Mouse (Mus musculus): ENCODE results near the gene Mcidas. TPM values are rescaled to one million over a fixed set of nuclear protein-coding genes. Genes with fewer than 3 reads are reported as not detected.

Mcidas gene
- total and polyA plus RNA-seq, 3 experiments: 0.12 TPM; not detected in 2

DNA sequence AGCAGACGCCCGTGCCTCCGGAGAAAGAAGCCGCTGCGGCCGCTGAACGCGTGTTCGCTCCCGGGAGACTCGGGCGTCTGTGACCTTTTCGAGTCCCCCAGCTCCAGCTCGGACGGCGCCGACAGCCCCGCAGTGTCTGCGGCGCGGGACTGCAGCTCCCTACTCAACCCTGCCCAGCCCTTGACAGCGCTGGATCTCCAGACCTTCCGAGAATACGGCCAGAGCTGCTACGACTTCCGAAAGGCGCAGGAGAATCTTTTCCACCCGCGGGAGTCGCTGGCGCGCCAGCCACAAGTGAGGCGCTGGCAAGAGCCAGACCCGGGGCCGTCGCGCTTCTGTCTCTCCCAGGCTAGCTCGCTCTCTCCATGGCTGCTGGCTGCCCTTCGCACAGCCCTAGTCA is 5.7 kb upstream of the Mcidas start:
- TF ChIP-seq EP300 (IDR thresholded peaks at IDR 0.05; ENCODE audit: insufficient read depth, low read depth, low read length) (no peak), CTCF (IDR thresholded peaks at IDR 0.05) (no peak), POLR2A (IDR thresholded peaks at IDR 0.05; ENCODE audit: insufficient read depth, low read depth, low read length) (no peak)
- peaks cover 2% of the 10 kb centered on the region; the same call in 1 of the 2 replicates for H3K4me1 ChIP-seq (ENCODE audit: control insufficient read depth, insufficient read depth, low read length)
- H3K36me3 ChIP-seq (ENCODE audit: control insufficient read depth, insufficient read depth, low read length): no peaks in the 10 kb centered on the region
- H3K9ac ChIP-seq (ENCODE audit: low read depth, low read length): peak overlapping the region; percentile 44; the same call in 1 of the 2 replicates
- intact Hi-C loops (cut with DNase I): loop anchor here (2.0 to 5.0 kb wide), 2 partner anchors 47 to 61 kb away; partner anchors contain the start of genes Cdc20b, Dhx29 and Mtrex
- peak overlapping the region; percentile 50 for H3K4me3 ChIP-seq
- H3K79me2 ChIP-seq (replicated peaks; ENCODE audit: control insufficient read depth, insufficient read depth, low read length): no peaks in the 10 kb centered on the region
- peaks cover 16% of the 10 kb centered on the region for H3K27me3 ChIP-seq (ENCODE audit: control insufficient read depth, insufficient read depth, low read length)
- under 1% methylated on average over 39 of the region's 39 CpGs for WGBS
- no peak overlapping the region for H3K27ac ChIP-seq
- DNase-seq: no peak

DNA sequence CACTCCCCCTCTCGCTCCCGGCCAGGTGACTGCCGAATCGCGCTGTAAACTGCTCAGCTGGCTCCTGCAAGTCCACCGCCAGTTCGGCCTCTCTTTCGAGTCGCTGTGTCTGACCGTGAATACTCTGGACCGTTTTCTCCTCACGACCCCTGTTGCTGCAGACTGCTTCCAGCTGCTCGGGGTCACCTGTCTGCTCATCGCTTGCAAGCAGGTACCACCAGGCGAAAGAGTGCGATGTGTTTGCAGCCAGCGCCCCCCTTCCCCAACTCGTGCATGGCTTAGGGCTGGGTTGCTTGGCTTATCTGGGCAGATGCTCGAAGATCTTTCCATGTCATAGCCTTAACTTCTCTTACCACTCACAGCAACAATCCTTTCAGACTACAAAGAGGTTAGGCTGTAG is 4.8 kb upstream of the Mcidas start:
- H3K9ac ChIP-seq (ENCODE audit: low read depth, low read length): no peak overlapping the region
- no peak overlapping the region for H3K27ac ChIP-seq
- H3K4me1 ChIP-seq (ENCODE audit: control insufficient read depth, insufficient read depth, low read length): peaks cover 2% of the 10 kb centered on the region; the same call in 1 of the 2 replicates
- no peak overlapping the region for H3K4me3 ChIP-seq
- H3K79me2 ChIP-seq (replicated peaks; ENCODE audit: control insufficient read depth, insufficient read depth, low read length): no peaks in the 10 kb centered on the region
- H3K27me3 ChIP-seq (ENCODE audit: control insufficient read depth, insufficient read depth, low read length): peaks cover 23% of the 10 kb centered on the region
- H3K36me3 ChIP-seq (ENCODE audit: control insufficient read depth, insufficient read depth, low read length): no peaks in the 10 kb centered on the region
- intact Hi-C loops (cut with DNase I): loop anchor here (5.0 kb wide), 1 partner anchor 62 kb away; the partner anchor contains the start of genes Dhx29 and Mtrex
- DNase-seq: no peak
- TF ChIP-seq EP300 (IDR thresholded peaks at IDR 0.05; ENCODE audit: insufficient read depth, low read depth, low read length) (no peak), POLR2A (IDR thresholded peaks at IDR 0.05; ENCODE audit: insufficient read depth, low read depth, low read length) (no peak), CTCF (IDR thresholded peaks at IDR 0.05) (no peak)
- WGBS: 3% methylated on average over 19 of the region's 19 CpGs

DNA sequence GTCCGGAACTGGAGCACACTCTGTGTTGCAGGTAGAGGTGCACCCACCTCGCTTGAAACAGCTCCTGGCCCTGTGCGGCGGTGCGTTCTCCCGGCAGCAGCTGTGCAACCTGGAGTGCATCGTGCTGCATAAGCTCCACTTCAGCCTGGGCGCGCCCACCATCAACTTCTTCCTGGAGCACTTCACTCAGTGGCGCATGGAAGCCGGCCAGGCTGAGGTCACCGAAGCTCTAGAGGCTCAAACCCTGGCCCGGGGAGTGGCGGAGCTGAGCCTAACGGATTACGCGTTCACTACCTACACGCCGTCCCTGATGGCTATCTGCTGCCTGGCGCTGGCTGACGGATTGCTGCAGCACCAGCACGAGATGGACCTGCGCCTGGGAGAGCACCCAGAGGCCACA is 4.1 kb upstream of the Mcidas start:
- Histone ChIP-seq H3K27me3 (ENCODE audit: control insufficient read depth, insufficient read depth, low read length) (peaks cover 26% of the 10 kb centered on the region), H3K36me3 (ENCODE audit: control insufficient read depth, insufficient read depth, low read length) (no peaks in the 10 kb centered on the region), H3K79me2 (replicated peaks; ENCODE audit: control insufficient read depth, insufficient read depth, low read length) (no peaks in the 10 kb centered on the region), H3K9ac (ENCODE audit: low read depth, low read length) (no peak overlapping the region), H3K4me3 (no peak overlapping the region), H3K27ac (no peak overlapping the region), H3K4me1 (ENCODE audit: control insufficient read depth, insufficient read depth, low read length) (peaks cover 2% of the 10 kb centered on the region; the same call in 1 of the 2 replicates)
- 1% methylated on average over 23 of the region's 23 CpGs for WGBS
- intact Hi-C loops (cut with DNase I): loop anchor here (5.0 kb wide), 1 partner anchor 62 kb away; the partner anchor contains the start of genes Dhx29 and Mtrex
- DNase-seq: no peak
- TF ChIP-seq EP300 (IDR thresholded peaks at IDR 0.05; ENCODE audit: insufficient read depth, low read depth, low read length) (no peak), POLR2A (IDR thresholded peaks at IDR 0.05; ENCODE audit: insufficient read depth, low read depth, low read length) (no peak), CTCF (IDR thresholded peaks at IDR 0.05) (no peak)

DNA sequence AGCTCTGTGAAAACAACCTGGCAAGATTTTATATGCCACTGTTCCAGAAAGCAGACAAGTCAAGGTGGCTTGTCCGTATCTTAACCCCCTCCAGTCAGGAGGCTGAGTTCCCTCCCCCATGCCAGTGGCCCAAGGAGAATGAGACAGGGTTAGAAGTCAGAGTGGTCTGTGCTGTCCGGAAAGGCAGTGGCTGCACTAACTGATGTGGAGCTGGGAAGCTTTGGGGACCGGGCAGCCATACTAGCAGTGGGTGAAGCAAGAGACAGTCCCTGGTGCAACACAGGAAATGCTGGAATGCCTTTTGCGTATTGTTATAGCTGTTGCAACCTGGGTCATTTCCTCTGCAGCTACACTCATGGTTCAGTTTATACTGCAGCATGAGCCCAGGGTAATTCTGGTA is 3.3 kb upstream of the Mcidas start:
- H3K4me3 ChIP-seq: no peak overlapping the region
- H3K9ac ChIP-seq (ENCODE audit: low read depth, low read length): no peak overlapping the region
- intact Hi-C loops (cut with DNase I): no loop called here
- no peak overlapping the region for H3K27ac ChIP-seq
- TF ChIP-seq EP300 (IDR thresholded peaks at IDR 0.05; ENCODE audit: insufficient read depth, low read depth, low read length) (no peak), POLR2A (IDR thresholded peaks at IDR 0.05; ENCODE audit: insufficient read depth, low read depth, low read length) (no peak), CTCF (IDR thresholded peaks at IDR 0.05) (no peak)
- peaks cover 2% of the 10 kb centered on the region; the same call in 1 of the 2 replicates for H3K4me1 ChIP-seq (ENCODE audit: control insufficient read depth, insufficient read depth, low read length)
- 14% methylated on average over 4 of the region's 4 CpGs for WGBS
- DNase-seq: no peak
- no peaks in the 10 kb centered on the region for H3K36me3 ChIP-seq (ENCODE audit: control insufficient read depth, insufficient read depth, low read length)
- peaks cover 28% of the 10 kb centered on the region for H3K27me3 ChIP-seq (ENCODE audit: control insufficient read depth, insufficient read depth, low read length)
- H3K79me2 ChIP-seq (replicated peaks; ENCODE audit: control insufficient read depth, insufficient read depth, low read length): no peaks in the 10 kb centered on the region

DNA sequence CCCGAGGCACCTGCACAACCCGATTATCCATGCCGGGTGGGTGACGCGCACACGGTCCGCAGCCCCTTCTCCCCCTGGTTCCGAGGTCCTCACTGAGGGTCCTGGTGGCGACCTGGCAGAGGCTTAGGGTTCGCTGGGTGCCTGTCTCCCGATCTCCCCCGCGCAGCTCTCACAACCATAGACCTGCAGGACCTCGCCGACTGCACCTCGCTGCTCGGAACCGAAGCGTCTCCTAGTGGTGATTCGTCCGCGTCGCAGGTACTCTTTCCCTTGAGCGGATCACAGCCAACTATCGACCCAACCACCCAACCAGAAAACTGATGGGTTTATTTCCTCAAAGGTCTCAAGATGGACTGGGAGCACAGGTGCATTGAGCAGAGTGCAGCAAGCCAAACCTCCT is 546 bp downstream of the Mcidas start:
- H3K27ac ChIP-seq: no peak overlapping the region
- DNase-seq: peak in 1 of 2 experiments; percentile 41
- no peaks in the 10 kb centered on the region for H3K36me3 ChIP-seq (ENCODE audit: control insufficient read depth, insufficient read depth, low read length)
- H3K4me3 ChIP-seq: no peak overlapping the region
- no peak overlapping the region for H3K9ac ChIP-seq (ENCODE audit: low read depth, low read length)
- WGBS: 2% methylated on average over 25 of the region's 25 CpGs
- intact Hi-C loops (cut with DNase I): no loop called here
- H3K27me3 ChIP-seq (ENCODE audit: control insufficient read depth, insufficient read depth, low read length): peaks cover 37% of the 10 kb centered on the region
- H3K79me2 ChIP-seq (replicated peaks; ENCODE audit: control insufficient read depth, insufficient read depth, low read length): no peaks in the 10 kb centered on the region
- TF ChIP-seq CTCF (IDR thresholded peaks at IDR 0.05) (peak; percentile 68), EP300 (IDR thresholded peaks at IDR 0.05; ENCODE audit: insufficient read depth, low read depth, low read length) (no peak)
- H3K4me1 ChIP-seq (ENCODE audit: control insufficient read depth, insufficient read depth, low read length): no peaks in the 10 kb centered on the region

GRCm38 (mm10) chr13:112996407-112996806 is 2.8 kb downstream of the Mcidas start:
- Histone ChIP-seq H3K9ac (ENCODE audit: low read depth, low read length) (no peak overlapping the region), H3K4me1 (ENCODE audit: control insufficient read depth, insufficient read depth, low read length) (no peaks in the 10 kb centered on the region), H3K36me3 (ENCODE audit: control insufficient read depth, insufficient read depth, low read length) (no peaks in the 10 kb centered on the region), H3K27ac (no peak overlapping the region), H3K27me3 (ENCODE audit: control insufficient read depth, insufficient read depth, low read length) (peaks cover 32% of the 10 kb centered on the region), H3K79me2 (replicated peaks; ENCODE audit: control insufficient read depth, insufficient read depth, low read length) (no peaks in the 10 kb centered on the region), H3K4me3 (no peak overlapping the region)
- DNase-seq: no peak
- 43% methylated on average over 4 of the region's 4 CpGs for WGBS
- intact Hi-C loops (cut with DNase I): no loop called here
- TF ChIP-seq POLR2A (IDR thresholded peaks at IDR 0.05; ENCODE audit: insufficient read depth, low read depth, low read length): no peak
- no peak for TF ChIP-seq EP300 (IDR thresholded peaks at IDR 0.05; ENCODE audit: insufficient read depth, low read depth, low read length)
- no peak for TF ChIP-seq CTCF (IDR thresholded peaks at IDR 0.05)
